Mouse (Mus musculus): ENCODE measurements around the gene Etv5. TPM values are rescaled to one million over a fixed set of nuclear protein-coding genes. Genes with fewer than 3 reads are reported as not detected.

The Etv5 gene
- polyA plus RNA-seq, 1 experiment: 10.4 TPM

GRCm38 (mm10) chr16:22380981-22381380 is 58.5 kb downstream of the Etv5 start:
- TF ChIP-seq GATA1 (IDR thresholded peaks at IDR 0.05; ENCODE audit: borderline replicate concordance, low read length) (no peak), FLI1 (IDR thresholded peaks at IDR 0.05; ENCODE audit: low read length) (no peak)
- Histone ChIP-seq H3K4me3 (replicated peaks) (no peak overlapping the region), H3K36me3 (replicated peaks; ENCODE audit: low read length) (peaks cover 30% of the 10 kb centered on the region)

GRCm38 (mm10) chr16:22379986-22380385 is 59.5 kb downstream of the Etv5 start:
- no peak overlapping the region for H3K4me3 ChIP-seq (replicated peaks)
- H3K36me3 ChIP-seq (replicated peaks; ENCODE audit: low read length): peaks cover 20% of the 10 kb centered on the region
- H3K4me1 ChIP-seq: peaks cover 15% of the 10 kb centered on the region
- no peaks in the 10 kb centered on the region for H3K9me3 ChIP-seq
- no peak for TF ChIP-seq FLI1 (IDR thresholded peaks at IDR 0.05; ENCODE audit: low read length)
- no peak for TF ChIP-seq GATA1 (IDR thresholded peaks at IDR 0.05; ENCODE audit: borderline replicate concordance, low read length)
- H3K27me3 ChIP-seq (replicated peaks): no peaks in the 10 kb centered on the region

More at GRCm38 (mm10) chr16:22380981-22381380, 58.5 kb downstream of the Etv5 start:
- Histone ChIP-seq H3K27me3 (replicated peaks) (no peaks in the 10 kb centered on the region), H3K4me1 (peaks cover 15% of the 10 kb centered on the region), H3K9me3 (no peaks in the 10 kb centered on the region)

GRCm38 (mm10) chr16:22379342-22379741 is 60.2 kb downstream of the Etv5 start:
- H3K36me3 ChIP-seq (replicated peaks; ENCODE audit: low read length): peaks cover 14% of the 10 kb centered on the region
- no peak overlapping the region for H3K4me3 ChIP-seq (replicated peaks)
- no peak for TF ChIP-seq GATA1 (IDR thresholded peaks at IDR 0.05; ENCODE audit: borderline replicate concordance, low read length)
- H3K27me3 ChIP-seq (replicated peaks): no peaks in the 10 kb centered on the region
- H3K9me3 ChIP-seq: no peaks in the 10 kb centered on the region
- H3K4me1 ChIP-seq: peaks cover 15% of the 10 kb centered on the region

- H3K9me3 ChIP-seq: no peaks in the 10 kb centered on the region
- H3K36me3 ChIP-seq (replicated peaks; ENCODE audit: low read length): peaks cover 5% of the 10 kb centered on the region
- TF ChIP-seq FLI1 (IDR thresholded peaks at IDR 0.05; ENCODE audit: low read length): no peak
- TF ChIP-seq GATA1 (IDR thresholded peaks at IDR 0.05; ENCODE audit: borderline replicate concordance, low read length): no peak
- no peak overlapping the region for H3K4me3 ChIP-seq (replicated peaks)
- peaks cover 15% of the 10 kb centered on the region for H3K4me1 ChIP-seq
- H3K27me3 ChIP-seq (replicated peaks): peaks cover 2% of the 10 kb centered on the region
Measured at GRCm38 (mm10) chr16:22377714-22378113, 61.8 kb downstream of the Etv5 start.

DNA sequence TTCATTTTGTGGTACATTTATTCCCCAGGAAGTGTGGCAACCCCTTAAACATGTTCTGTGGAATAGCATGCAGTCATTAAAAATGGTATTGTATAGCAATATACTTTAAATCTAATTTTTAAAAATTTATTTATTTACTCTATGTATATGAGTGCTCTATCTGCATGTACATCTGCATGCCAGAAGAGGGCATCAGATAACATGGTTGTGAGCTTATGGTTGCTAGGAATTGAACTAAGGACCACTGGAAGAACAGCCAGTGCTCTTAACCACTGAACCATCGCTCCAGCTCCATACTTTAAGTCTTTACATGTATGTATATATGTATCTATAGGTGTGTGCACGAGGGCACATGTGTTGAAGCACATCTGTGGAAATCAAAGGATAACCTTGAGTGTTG is 64.6 kb downstream of the Etv5 start:
- no peak overlapping the region for H3K4me3 ChIP-seq (replicated peaks)
- peaks cover 4% of the 10 kb centered on the region for H3K27me3 ChIP-seq (replicated peaks)
- TF ChIP-seq FLI1 (IDR thresholded peaks at IDR 0.05; ENCODE audit: low read length): no peak
- no peak for TF ChIP-seq GATA1 (IDR thresholded peaks at IDR 0.05; ENCODE audit: borderline replicate concordance, low read length)

GRCm38 (mm10) chr16:22372701-22373124 is 66.8 kb downstream of the Etv5 start:
- peaks cover 9% of the 10 kb centered on the region for H3K4me1 ChIP-seq
- no peak overlapping the region for H3K4me3 ChIP-seq (replicated peaks)
- H3K36me3 ChIP-seq (replicated peaks; ENCODE audit: low read length): no peaks in the 10 kb centered on the region
- H3K27me3 ChIP-seq (replicated peaks): peaks cover 4% of the 10 kb centered on the region
- no peaks in the 10 kb centered on the region for H3K9me3 ChIP-seq
- TF ChIP-seq FLI1 (IDR thresholded peaks at IDR 0.05; ENCODE audit: low read length): no peak
- no peak for TF ChIP-seq GATA1 (IDR thresholded peaks at IDR 0.05; ENCODE audit: borderline replicate concordance, low read length)

More for the DNA sequence above, 64.6 kb downstream of the Etv5 start:
- H3K36me3 ChIP-seq (replicated peaks; ENCODE audit: low read length): peaks cover 2% of the 10 kb centered on the region
- H3K9me3 ChIP-seq: no peaks in the 10 kb centered on the region
- H3K4me1 ChIP-seq: peaks cover 15% of the 10 kb centered on the region

- H3K4me3 ChIP-seq (replicated peaks): no peak overlapping the region
- TF ChIP-seq GATA1 (IDR thresholded peaks at IDR 0.05; ENCODE audit: borderline replicate concordance, low read length): no peak
- no peaks in the 10 kb centered on the region for H3K9me3 ChIP-seq
Measured at GRCm38 (mm10) chr16:22372225-22372624, 67.3 kb downstream of the Etv5 start.

GRCm38 (mm10) chr16:22367099-22367498 is 72.4 kb downstream of the Etv5 start:
- Histone ChIP-seq H3K4me3 (replicated peaks) (no peak overlapping the region), H3K27me3 (replicated peaks) (no peaks in the 10 kb centered on the region), H3K4me1 (no peaks in the 10 kb centered on the region), H3K9me3 (no peaks in the 10 kb centered on the region), H3K36me3 (replicated peaks; ENCODE audit: low read length) (no peaks in the 10 kb centered on the region)
- TF ChIP-seq GATA1 (IDR thresholded peaks at IDR 0.05; ENCODE audit: borderline replicate concordance, low read length): no peak
- TF ChIP-seq FLI1 (IDR thresholded peaks at IDR 0.05; ENCODE audit: low read length): no peak

More at GRCm38 (mm10) chr16:22372225-22372624, 67.3 kb downstream of the Etv5 start:
- Histone ChIP-seq H3K36me3 (replicated peaks; ENCODE audit: low read length) (no peaks in the 10 kb centered on the region), H3K27me3 (replicated peaks) (peaks cover 4% of the 10 kb centered on the region), H3K4me1 (peaks cover 5% of the 10 kb centered on the region; the same call in 1 of the 2 replicates)

DNA sequence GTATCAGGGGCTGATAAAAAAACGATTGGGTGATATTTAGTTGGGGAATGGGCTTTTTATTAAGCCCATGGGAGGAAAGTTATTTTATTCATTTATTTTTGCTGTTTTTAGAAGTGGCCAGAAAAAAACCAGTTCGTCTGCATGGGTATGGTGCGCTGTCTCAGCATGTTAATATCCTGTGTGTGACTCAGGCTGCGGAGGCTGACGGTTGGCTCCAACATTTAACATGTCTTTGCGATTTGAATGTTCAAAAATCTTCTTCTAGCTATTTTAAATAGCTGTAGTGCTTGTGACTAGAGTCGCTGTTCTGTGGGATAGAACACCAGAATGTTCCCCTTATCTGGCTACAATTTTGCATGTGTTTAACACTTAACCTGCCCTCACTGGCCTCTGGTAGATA is 73.5 kb downstream of the Etv5 start:
- H3K27me3 ChIP-seq (replicated peaks): no peaks in the 10 kb centered on the region
- TF ChIP-seq FLI1 (IDR thresholded peaks at IDR 0.05; ENCODE audit: low read length): no peak
- no peak for TF ChIP-seq GATA1 (IDR thresholded peaks at IDR 0.05; ENCODE audit: borderline replicate concordance, low read length)
- no peaks in the 10 kb centered on the region for H3K9me3 ChIP-seq
- H3K36me3 ChIP-seq (replicated peaks; ENCODE audit: low read length): no peaks in the 10 kb centered on the region
- no peaks in the 10 kb centered on the region for H3K4me1 ChIP-seq
- no peak overlapping the region for H3K4me3 ChIP-seq (replicated peaks)

- Histone ChIP-seq H3K4me1 (no peaks in the 10 kb centered on the region), H3K4me3 (replicated peaks) (no peak overlapping the region), H3K27me3 (replicated peaks) (no peaks in the 10 kb centered on the region), H3K9me3 (no peaks in the 10 kb centered on the region; the same call in 1 of the 2 replicates), H3K36me3 (replicated peaks; ENCODE audit: low read length) (no peaks in the 10 kb centered on the region)
- TF ChIP-seq GATA1 (IDR thresholded peaks at IDR 0.05; ENCODE audit: borderline replicate concordance, low read length) (no peak), FLI1 (IDR thresholded peaks at IDR 0.05; ENCODE audit: low read length) (no peak)
Measured at GRCm38 (mm10) chr16:22365596-22365995, 73.9 kb downstream of the Etv5 start.

All from megakaryocyte, embryonic 14.5 days (primary cell).